Mouse (Mus musculus) embryonic fibroblast, embryonic 13.5 days (primary cell): ENCODE data around the gene Nup93.

ENCODE experiments used
- CTCF ChIP-seq: IDR thresholded peaks from 2 replicates; pipeline ENCODE4 v1.5.1; 2011; ENCODE audit warnings: mild to moderate bottlenecking, control low read depth, low read length, moderate library complexity, borderline replicate concordance; ENCODE audit not compliant: insufficient read depth
- POLR2A ChIP-seq: IDR thresholded peaks from 2 replicates; pipeline ENCODE4 v1.6.1; 2011; ENCODE audit warnings: low read depth, mild to moderate bottlenecking, control low read depth, low read length, moderate library complexity

DNA sequence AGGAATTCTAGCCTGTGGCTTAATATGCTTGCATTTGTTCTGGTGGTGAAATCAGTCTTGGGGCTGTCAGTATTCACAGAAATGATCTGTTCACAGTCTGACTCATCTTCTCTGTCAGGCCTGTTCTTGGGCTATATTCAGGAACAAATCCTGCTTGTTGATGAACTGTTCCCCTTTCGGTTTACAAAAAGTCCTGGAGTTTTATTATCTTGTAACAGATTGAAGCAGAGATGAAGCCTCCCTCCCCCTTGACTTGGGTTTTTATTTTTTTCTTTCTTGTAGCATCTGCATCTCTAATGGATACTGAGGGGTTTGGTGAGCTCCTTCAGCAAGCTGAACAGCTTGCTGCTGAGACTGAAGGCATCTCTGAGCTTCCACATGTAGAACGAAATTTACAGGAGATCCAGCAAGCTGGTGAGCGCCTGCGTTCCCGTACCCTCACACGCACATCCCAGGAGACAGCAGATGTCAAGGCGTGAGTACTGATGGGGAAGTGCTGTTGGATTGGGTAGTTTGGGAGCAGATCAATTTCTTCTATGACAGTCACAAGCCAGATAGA, 13.1 kb downstream of the Nup93 start:
- no peak for TF ChIP-seq POLR2A
- no peak for TF ChIP-seq CTCF
